Mouse (Mus musculus) brain, embryonic 18.5 days (tissue): ENCODE results near the gene Atp6v0a1.

Experiments
- DNase-seq: peaks from one replicate; pipeline ENCODE4 v3.0.0-alpha.2; 2012; ENCODE audit warnings: low read depth, low spot score

The Atp6v0a1 gene

GRCm38 (mm10) chr11:101009046-101009887 is at the start of gene Atp6v0a1:
TSS of gene Atp6v0a1 (plus strand) at chr11:101009452.
- peak; percentile 92 for DNase-seq

DNA sequence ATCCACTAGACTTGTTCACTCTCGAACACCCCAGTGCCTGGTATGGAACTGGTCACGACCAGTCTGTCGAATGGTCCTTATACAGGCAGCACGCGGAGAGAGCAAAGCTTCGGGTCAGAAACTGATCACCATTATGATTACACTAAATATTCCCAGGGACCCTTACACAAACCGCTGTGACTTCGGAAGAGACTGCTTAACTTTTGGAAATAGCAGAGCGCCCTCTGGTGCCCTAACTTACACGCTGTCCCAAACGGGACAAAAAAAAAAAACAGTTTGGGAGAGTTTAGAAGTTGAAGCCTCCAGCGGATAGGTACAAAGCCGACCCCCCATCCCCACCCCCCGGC is 49.8 kb upstream of the Atp6v0a1 start:
- no peak for DNase-seq

- no peak for DNase-seq
Observed at GRCm38 (mm10) chr11:100959826-100960225, 49.4 kb upstream of the Atp6v0a1 start.

- DNase-seq: no peak
Observed at GRCm38 (mm10) chr11:100960540-100960939, 48.7 kb upstream of the Atp6v0a1 start.

- DNase-seq: no peak
Observed at GRCm38 (mm10) chr11:100962371-100962911, 46.8 kb upstream of the Atp6v0a1 start.

GRCm38 (mm10) chr11:100963647-100964046 is 45.6 kb upstream of the Atp6v0a1 start:
- no peak for DNase-seq

DNA sequence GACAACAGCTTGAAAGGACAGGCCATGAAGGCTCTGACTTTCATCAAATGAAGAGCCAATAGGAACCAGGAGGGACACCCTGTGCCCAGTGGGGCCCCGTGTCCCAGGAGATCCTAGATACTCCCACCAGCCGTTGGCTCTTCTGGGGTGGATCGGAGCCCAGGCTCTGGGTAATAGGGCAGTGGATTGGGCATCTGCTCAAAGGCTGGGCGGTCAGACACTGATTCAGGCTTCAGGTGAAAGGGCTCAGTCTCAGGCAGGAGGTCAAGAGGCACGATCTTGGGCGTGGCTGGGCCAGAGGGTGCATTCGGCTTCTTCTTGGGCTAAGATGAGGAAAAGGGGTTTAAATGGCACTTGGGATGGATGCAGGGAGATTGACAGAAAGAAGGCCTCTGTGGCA is 45.1 kb upstream of the Atp6v0a1 start:
- DNase-seq: no peak

GRCm38 (mm10) chr11:100964901-100965542 is 44.2 kb upstream of the Atp6v0a1 start:
- no peak for DNase-seq

DNA sequence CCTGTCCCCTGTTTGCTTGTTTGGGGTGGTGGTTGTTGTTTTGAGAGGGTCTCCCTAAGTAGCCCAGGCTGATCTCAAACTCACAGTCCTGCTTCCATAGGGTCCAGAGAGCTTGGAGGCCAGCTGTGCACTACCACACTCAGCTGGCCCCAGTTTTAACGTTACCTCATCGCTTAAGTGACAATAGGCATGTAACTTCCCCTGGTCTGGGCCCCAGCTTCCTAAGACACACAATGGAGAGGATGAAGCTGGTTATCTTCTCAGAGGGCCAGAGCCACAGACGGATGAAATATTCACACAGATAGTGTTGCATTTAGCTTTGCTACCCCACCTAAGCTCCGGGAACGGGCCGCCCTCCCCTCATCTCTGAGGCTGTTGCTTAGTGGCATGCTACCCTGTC is 43.5 kb upstream of the Atp6v0a1 start:
- no peak for DNase-seq

- DNase-seq: no peak
Observed at GRCm38 (mm10) chr11:100967376-100967775, 41.9 kb upstream of the Atp6v0a1 start.

GRCm38 (mm10) chr11:100967881-100968420 is 41.3 kb upstream of the Atp6v0a1 start:
- DNase-seq: no peak

DNA sequence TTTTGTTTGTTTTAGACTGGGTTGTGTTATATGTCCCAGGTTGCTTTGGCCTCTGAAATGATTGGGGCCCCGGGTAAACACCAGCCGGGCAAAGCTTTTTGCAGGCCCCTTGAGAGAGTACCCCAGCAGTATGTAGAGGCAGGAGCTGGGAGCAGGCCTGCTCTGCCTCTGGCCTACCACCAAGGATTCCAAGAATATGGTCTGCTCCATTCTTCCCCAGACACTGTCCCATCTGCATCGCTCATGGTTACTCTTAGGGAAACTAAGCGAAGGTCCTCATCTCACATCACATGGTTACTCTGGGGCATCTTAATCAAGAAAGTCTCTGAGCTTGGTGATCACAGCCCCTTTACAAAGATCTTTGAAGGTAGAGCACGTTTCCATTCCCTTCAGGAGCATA is 40.8 kb upstream of the Atp6v0a1 start:
- DNase-seq: no peak

DNA sequence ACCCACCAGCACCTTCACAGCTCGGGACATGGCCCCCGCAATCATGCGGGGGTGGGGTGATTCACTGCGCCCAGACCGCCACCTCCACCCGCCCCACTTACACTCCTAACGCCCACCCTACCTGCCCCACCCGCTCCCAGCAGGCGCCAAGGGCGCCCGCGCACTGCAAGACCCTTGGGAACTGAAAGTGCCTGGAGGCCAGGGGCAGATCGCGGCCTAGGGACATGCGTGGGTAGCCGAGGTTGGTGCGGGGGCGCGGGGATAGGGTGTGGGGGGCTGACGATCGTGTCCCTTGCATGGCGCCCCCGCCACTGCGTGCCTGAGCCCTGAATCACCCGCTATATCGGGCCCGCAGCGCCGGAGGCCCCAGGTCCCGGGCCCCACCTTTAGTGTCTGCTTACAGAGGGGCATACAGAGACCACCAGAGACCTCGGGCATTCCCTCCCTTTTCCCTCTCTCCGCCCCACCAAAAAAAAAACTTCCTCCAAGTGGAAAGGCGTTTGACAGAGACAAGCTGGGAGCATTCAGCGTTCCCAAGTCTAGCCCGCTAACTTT is 40.0 kb upstream of the Atp6v0a1 start:
- no peak for DNase-seq

GRCm38 (mm10) chr11:100969744-100970556 is 39.3 kb upstream of the Atp6v0a1 start:
- no peak for DNase-seq

- DNase-seq: no peak
Observed at GRCm38 (mm10) chr11:100970557-100970937, 38.7 kb upstream of the Atp6v0a1 start, which contains the start of gene Cavin1. TSS of gene Cavin1 (minus strand) at chr11:100970887.

GRCm38 (mm10) chr11:100971455-100971854 is 37.8 kb upstream of the Atp6v0a1 start:
- no peak for DNase-seq

GRCm38 (mm10) chr11:100973245-100973644 is 36.0 kb upstream of the Atp6v0a1 start:
- DNase-seq: no peak

- DNase-seq: no peak
Observed at GRCm38 (mm10) chr11:100974381-100974970, 34.8 kb upstream of the Atp6v0a1 start.

GRCm38 (mm10) chr11:100975241-100975640 is 34.0 kb upstream of the Atp6v0a1 start:
- DNase-seq: no peak

GRCm38 (mm10) chr11:100979887-100980286 is 29.4 kb upstream of the Atp6v0a1 start:
- no peak for DNase-seq

GRCm38 (mm10) chr11:100980438-100980837 is 28.8 kb upstream of the Atp6v0a1 start:
- no peak for DNase-seq
